Mouse (Mus musculus) Muller cell, postnatal 12 days (primary cell): ENCODE data around the gene Mbnl1.

Source experiments
- DNase-seq: peaks from one replicate; pipeline ENCODE4 v3.0.0-alpha.2; 2015; ENCODE audit errors: inconsistent ontology term

Mbnl1 gene

DNA sequence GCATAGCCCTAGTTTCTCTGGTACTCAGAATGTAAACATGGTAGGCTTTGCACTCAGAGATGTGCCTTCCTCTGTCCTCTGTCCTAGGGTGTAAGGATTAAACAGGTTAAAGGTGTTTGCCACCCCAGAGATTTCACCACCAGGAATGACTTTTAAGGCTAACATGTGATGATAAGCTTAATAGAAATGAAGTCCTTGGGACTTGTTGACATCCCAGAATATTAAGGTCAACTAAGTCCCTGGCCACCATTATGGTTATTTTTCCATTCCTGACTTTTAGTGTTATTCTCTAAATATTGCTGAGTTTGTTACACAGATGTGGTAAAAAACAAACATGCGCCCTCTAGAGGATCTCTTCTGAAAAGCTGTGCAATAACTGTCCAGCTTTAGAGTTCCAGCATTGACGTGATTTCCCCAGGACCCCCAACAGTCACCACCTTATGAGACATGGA, 136.3 kb downstream of the Mbnl1 start:
- no peak for DNase-seq

- DNase-seq: no peak
Observed at GRCm38 (mm10) chr3:60611839-60612238, 139.2 kb downstream of the Mbnl1 start.

DNA sequence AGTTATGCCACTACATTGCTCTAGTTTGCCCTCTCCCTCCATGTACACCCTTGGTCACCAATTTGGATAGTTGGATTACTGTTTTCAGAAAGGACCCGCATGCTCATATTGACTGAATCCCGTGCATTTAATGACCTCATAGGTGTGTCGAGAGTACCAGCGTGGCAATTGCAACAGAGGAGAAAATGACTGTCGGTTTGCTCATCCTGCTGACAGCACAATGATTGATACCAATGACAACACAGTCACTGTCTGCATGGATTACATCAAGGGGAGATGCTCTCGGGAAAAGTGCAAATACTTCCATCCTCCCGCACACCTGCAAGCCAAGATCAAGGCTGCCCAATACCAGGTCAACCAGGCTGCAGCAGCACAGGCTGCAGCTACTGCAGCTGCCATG, 140.5 kb downstream of the Mbnl1 start:
- DNase-seq: no peak

DNA sequence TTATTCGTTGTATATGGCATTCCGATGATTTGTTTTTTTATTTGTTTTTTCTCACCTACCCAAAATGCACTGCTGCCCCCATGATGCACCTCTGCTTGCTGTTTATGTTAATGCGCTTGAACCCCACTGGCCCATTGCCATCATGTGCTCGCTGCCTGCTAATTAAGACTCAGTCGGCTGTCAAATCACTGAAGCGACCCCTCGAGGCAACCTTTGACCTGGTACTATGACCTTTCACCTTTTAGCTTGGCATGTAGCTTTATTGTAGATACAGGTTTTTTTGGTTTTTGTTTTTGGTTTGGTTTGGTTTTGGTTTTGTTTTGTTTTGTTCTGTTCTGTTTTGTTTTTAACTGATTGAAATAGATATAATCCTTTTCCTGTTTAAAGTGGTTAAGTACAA, 141.9 kb downstream of the Mbnl1 start:
- no peak for DNase-seq

- no peak for DNase-seq
Observed at GRCm38 (mm10) chr3:60615057-60615606, 142.5 kb downstream of the Mbnl1 start.

DNA sequence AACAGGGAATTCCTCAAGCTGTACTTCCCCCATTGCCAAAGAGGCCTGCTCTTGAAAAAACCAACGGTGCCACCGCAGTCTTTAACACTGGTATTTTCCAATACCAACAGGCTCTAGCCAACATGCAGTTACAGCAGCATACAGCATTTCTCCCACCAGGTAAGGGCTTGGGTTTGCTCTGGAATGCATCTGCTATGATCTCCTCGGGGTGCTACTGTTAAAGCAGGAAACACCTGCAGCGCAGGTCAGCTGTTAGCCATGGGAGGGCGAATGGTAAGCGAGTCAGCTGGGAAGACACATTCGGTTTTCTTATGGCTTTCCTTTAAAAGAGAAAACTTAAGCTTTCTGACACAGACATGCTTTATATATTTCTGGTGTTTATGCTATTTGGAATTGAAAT, 143.0 kb downstream of the Mbnl1 start:
- no peak for DNase-seq

DNA sequence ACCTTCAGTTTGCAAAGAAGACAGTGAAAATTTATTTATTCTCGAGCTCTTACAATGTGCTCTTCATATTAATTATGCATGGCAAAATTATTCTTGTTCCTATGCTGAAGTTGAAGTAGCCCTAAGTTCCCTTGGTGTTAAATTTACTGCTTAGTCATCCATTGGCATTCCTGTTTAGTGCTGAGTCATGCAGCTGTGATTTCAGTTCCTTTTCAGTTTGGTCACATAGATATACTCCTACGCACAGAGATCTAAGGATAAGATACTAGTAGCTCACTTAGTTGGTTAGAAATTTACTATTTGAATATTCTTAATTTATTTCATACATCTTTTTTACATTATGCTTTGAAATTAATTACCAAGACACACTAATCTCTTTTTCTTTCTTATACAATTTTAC, 143.5 kb downstream of the Mbnl1 start:
- DNase-seq: peak; percentile 55

DNA sequence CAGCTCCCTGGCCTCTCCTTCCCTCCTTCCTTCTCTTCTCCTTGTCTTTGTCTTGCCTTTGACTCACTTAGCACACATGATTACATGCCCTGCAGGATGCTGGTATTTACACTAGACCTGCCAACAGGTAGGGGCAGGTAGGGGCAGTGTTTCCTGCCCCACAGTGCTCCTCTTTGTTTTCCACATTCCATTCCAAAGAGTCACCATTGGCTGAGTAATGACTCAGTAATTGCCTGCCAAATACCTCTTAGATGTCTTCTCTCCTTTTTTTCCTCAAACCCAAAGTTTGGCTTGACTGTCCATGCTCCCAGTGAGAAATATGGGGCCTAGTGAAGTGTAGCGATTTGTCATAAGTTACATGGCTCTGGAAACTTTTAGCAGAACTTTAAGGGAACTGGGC, 145.0 kb downstream of the Mbnl1 start:
- peak; percentile 86 for DNase-seq

GRCm38 (mm10) chr3:60620236-60620635, 147.6 kb downstream of the Mbnl1 start:
- DNase-seq: no peak

DNA sequence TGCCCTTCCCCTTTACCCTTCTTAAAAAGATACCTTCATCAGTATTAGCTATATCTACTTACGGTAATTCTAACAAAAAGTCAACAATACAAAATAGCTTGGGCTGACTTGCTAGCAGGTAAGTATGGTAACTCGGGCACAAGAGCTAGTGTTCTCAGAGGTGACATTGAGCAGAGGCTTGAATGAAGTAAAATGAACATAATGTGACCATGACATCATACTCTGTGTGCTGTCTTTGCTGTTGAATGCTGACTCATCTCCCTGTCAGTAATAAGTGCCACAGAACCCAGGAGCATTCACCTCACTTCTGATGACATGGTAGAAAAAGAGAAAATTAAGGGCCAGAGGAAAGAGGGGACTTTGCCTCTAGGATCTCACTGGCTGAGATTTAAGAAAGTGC, 158.6 kb downstream of the Mbnl1 start:
- DNase-seq: no peak

DNA sequence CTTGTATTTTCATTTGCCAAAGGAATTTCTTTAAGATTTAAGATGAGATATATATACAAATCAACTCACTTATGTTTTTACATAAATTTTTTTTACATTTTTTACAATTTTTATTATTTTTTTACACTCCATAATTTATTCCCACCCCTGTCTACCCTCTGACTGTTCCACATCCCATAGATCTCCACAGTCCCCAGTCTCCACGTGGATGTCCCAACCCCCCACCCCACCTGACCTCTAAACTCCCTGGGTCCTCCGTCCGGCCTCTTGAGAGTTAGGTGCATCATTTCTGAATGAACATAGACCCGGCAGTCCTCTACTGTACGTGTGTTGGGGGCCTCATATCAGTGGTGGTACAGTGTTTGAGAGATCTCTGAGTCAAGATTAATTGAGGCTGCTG, 159.1 kb downstream of the Mbnl1 start:
- no peak for DNase-seq

DNA sequence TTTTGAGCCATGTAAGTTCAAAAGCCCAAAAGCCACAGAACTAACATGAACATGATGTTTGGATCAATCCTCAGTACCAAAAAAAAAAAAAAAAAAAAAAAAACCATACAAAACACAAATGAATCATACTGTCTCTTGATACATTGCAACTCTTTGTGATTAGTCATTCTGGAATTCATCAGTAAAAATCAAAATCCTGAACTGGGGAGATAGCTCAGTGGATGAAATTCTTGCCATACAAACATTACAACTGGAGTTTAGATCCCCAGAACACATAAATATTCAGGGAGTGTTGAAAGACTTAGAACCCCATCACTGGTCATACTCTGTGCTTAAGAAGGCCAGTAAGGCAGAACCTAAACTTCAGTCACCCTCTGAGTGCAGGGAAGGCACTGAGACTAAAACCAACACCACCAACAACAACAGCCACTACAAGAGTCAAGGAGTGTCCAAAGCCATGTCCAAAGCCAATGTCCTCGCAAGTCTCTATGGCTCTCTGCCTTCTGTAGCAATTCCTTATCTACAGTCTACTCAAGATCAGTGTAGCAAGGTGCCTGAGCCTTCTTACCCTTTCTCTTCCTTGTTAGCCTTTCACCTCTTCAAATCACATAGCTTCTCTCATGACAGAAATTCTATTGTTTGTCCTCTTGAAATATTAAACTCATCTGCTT, 160.3 kb downstream of the Mbnl1 start:
- DNase-seq: peak; percentile 49

- DNase-seq: no peak
Observed at GRCm38 (mm10) chr3:60638530-60638929, 165.9 kb downstream of the Mbnl1 start.

- DNase-seq: no peak
Observed at GRCm38 (mm10) chr3:60639135-60639534, 166.5 kb downstream of the Mbnl1 start.

DNA sequence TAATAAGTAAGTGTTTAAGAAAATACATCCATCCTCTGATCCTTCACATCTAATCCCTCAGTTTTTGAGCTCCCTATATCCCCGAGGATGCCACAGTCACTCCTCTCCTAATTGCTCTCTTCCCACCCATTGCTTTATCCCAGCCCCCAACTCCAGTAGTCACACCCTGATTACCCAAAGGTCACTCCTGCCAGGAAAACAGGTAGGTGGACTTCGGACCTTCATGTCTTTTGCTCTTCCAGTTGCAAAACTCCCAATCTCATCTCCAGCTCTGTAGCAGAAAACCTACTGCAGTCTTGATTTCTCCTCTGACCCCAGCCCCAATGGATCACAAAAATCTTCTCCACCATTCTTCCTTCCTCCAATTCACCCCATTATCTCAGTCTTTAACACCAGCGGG, 169.6 kb downstream of the Mbnl1 start:
- no peak for DNase-seq

DNA sequence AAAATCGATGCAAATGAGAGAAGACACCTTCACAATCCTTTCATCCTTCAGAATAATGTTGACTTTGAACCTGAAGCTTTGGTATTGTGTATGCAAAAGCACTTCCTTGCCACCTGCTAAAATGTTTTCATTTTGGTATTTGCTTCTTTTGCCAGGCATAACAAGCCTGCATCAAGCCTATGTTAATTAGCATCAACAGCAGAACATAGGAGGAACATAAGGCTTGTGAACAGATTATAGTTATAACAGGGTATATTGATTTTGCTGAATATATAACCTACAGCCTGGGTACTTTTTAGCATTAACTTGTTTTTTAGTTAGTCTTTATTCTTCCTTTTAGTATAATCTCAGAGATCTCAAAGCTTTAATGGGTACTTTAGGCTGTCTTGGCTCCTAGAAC, 172.9 kb downstream of the Mbnl1 start:
- DNase-seq: no peak

DNA sequence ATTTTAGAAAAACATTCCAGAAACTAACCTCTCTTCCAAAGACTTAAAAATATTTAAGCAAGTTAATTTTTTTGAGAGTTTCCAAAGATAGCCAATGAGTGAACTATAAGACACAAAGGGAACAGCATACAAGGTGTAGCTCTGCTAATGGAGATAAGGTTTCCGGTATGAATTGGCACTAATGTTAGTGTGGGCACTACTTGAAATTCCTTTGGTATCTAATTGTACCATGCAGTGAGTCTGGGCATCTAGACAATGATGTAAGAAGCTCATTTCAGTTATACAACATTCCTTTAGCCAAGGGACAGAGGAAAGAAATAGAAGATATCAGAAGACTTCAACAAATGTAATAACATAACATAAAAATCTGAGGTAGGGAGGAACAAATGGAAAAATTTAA, 175.7 kb downstream of the Mbnl1 start:
- DNase-seq: no peak

GRCm38 (mm10) chr3:60660762-60661161, 188.1 kb downstream of the Mbnl1 start:
- no peak for DNase-seq
